Mouse (Mus musculus) kidney, adult 9 months (tissue): Measurements from ENCODE around the gene Cables2.
A peak's percentile ranks its signal among the peaks of the same experiment; 100 is the strongest.
"Not testable (repeated sequence)": the region's sequence is repeated elsewhere in the genome, so short reads cannot be mapped to it uniquely, and the experiment has no call there.

Experiments used
- DNase-seq: peaks from one replicate; pipeline ENCODE4 v3.0.0; 2022

Cables2 gene

DNA sequence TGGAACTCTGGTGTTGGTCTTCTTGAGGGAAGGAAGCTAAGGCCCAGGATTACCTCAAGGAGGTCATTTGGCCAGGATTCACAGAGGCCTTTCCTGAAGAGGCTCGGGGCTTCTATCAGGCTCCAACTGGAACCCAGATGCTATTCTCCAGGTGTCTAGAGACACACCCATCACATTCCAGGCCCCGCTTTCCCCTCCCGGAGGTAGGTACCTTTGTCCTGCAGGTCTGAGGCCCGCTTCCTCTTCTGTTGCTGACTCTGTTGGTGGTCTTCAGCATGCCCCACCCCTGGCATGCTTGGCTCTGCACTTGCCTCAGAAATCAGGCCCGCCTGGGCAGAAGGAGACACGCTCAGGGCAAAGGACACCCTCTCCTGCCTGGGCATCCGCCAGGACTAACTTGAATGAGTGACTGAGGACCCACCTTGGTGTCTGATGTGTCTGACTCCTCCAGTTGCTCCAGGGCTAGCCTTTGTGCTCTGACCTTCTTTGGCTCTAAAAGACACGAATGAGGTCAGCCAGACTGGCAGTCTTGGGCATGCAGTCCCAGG is 4.6 kb upstream of the Cables2 start:
- DNase-seq, result no peak

DNA sequence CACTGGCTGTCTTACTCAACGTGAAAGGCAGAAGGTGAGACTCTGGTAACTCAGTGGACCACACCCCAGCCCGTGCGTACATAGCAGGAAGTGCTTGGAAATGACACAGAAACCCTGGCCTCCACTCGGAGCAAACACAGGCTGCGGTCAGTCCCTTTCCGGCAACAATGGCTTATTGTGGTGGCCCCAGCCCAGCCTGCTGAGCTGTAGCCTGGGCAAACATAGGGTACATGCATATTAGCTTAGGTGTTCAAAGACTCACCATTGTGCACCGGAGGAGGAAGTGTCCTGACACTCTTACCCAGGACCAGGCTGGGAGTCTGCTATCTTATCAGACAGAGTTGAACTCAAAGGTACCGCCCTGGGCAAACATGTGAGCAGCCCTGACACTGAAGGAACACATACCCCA is 3.6 kb upstream of the Cables2 start:
- no peak for DNase-seq

DNA sequence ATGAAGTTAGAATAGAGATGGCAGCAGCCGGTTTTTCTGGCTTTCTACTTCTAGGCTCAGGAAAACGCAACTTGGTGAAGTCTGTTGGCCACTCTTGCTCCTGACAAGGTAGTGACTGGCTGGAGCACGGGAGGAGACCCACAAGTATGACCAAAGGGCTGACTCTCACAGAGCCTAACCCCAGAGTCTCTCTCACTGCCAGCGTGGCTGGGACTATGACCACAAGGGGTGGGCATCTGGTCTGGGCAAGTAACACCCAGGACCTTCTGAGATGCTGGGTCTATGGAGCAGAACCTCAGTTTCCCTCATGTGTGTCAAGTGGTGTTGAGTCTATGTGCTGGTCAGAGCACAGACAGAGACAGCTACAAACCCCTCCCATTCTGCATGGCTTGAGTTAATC is 3.1 kb upstream of the Cables2 start:
- DNase-seq, result no peak

DNA sequence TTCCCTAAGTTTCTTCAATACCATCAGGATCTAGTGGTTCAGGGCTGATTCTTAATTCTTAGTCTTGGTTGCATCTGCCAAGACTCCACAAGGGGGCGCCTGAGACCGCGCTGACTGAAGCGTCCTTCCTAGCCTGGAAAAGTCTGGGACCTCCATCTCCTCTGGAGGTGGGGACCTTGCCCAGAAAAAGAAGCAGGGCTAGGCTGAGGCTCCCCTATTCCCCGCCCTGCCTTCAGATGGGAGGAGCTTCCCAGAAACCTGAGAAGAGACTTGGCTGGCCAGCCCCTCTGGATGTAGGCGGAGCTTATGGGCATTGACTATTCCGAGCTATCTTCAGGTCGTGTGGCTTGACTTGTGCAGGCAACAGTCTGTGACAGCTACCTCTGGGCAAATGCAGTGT is 2.5 kb upstream of the Cables2 start:
- DNase-seq, result peak; percentile 85

DNA sequence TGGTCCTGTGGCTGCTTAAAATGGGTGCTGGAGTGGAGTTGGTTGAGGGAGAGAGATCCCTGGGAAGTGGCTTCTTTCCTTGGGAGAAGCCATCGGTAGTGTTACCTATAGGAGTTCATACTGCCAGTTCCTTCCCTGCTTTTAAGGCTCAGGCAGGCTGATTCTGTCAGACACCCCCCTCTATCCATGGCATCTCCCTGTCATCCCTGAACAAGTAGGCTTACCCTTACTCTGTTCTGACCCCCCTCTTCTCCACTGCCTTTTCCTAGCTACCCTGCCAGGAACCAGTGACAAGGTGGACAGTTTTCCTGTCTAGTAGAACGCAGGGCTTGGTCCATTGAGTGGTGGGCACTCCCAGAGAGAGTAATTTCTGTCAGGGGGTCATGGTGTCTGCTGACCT is 1.2 kb upstream of the Cables2 start:
- no peak for DNase-seq

DNA sequence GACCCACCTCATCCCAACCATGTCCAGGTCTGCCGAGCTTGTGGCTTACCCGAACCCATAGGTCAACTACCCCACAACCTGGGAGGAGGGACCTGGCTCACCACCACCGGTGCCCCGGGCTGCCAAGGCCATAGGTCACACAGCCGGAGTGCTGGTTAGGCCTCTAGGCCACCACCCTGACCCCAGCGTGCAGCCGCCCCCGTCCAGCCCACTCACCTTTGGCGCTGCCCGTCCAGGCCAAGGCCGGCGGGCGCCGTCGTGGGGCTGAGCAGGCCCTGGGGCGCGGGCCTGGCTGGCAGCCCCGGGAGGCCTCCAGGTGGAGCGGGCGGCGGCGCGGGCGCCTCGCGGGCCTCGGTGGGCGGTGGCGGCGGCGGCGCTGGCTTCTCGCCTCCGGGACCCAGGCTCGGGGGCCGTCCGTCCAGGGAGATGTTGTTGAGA is 393 bp downstream of the Cables2 start:
- DNase-seq, result peak; percentile 67

DNA sequence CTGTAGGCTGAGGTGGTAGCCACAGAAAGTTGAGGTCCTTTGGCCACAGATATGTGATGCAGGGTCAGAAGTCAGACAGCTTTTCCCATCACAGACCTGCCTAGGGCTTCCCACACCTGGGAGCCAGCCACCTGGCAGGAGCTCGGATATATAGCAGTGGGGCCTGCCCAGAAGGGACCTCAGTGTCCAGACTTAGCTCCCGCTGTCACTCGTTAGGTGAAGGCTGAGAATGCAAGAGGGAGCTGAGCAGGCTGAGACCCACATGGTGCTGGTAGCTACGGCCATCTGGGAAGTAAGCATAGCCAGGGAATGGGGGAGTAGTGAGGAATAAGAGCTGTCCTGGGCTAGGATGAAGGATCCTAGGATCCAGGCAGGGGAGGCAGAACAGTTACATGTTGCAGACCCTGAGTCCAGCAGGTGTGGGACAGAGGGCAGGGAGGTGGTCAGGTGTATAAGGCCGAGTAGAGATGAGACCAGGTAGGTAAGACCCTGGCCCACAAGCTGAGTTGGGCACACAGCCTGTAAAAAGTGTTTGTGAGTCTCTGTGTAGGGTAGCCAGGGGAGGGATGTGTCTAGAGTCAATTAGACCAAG is 1.4 kb downstream of the Cables2 start:
- no peak for DNase-seq

DNA sequence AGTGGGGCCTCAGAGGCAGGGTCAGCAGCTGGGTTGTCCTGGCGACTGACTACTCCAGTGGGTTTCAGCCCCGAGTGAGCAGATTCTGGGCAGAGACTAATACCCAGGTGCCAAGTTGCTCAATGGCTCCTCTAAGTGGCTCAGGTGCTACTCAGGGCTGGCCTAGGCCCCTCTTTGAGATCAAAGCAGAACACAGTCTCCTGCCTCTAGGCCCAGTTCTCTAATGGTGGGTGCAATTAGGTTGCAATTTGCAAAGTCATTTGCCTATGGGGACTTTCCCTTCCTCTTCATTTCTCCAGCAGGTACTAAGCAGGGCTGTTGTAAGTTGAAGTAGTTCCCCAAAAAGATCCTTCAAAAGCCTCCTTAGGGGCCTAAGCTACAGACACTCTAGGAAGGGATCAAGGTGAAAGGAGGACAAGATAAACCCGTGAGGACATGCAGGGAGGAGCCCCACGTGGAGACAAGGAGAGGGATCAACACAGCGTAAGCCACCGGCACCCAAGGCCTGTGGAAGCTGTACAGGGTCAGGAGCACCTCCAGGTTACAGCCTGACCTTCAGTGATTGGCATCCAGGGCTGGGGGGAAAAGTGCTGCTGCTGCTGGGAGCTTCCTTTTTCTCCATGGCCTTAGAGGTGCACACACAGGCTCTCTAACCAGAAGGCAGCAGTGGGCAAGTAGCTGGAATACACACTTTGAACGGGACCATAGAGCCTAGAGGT is 2.6 kb downstream of the Cables2 start:
- DNase-seq, result no peak

DNA sequence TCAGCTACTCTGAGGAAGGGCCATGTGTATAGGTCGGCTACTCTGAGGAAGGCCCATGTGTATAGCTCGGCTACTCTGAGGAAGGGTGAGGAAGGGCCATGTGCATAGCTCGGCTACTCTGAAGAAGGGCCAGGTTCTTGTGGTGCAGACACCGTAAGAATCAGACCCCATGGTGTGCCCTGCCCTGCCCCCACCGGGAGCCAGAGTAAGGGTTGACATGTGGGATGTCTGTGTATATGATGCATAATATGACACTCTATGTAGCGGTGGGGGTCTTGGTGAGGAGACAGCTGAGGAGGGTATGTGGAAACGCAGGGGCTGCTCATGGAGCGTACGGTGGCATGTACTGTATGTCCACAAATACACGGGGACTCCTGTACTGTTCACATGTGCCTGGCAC is 4.0 kb downstream of the Cables2 start:
- no peak for DNase-seq

DNA sequence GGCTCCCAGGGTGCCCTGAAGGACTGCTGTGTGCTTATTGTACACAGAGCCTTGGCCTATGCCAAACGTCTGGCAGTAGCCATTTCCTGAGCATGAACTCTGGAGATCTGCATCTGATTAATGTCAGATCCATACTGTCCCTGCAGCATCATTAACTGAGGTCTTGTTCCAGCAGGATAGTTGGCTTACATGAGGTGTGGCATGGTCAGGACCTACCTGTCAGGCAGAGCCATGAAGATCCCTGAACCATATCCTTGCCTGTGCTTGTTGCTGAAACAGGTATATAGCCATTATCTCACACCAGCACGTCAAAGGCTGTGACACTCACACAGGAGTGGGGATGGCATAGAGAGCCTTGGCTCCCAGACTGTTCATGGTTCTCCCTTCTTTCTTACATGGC is 5.3 kb downstream of the Cables2 start:
- no peak for DNase-seq

DNA sequence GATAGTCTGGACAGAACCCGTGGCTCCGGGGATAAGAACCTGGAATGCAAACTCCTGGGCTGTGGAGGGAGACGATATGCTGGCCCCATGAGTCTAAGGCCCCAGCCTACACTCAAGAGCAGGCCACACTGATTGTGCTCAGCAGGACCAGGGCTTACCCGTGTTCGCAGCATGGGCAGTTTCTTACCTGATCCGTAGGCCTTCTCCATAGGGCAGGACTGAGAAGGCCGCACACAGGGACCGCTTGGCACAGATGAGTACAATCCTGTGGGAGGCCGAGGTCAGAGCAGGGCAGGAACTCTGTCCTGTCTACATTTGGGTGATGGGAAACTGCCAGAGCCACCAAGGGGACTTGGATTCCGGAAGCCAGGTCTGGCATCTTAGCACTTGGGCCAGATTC is 10.4 kb downstream of the Cables2 start:
- DNase-seq, result no peak

DNA sequence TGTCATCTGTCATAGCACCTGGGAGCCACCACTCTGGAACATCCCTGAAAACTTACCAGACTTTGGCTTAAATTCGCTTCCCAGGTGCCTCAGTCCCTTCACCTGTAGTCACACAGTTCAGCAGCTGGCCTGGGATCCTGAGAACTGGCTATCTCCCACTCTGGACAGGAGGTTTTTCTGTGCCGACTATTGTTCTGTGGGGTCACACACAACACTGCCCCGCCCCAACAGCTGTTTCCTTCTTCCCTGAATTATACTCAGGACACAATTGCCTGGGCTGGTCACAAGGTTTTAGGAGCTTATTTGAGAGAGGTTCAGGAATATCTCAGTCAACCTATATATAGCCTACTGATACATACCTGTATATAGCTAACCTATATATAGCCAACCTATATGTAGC is 10.9 kb downstream of the Cables2 start:
- peak; percentile 56 for DNase-seq

DNA sequence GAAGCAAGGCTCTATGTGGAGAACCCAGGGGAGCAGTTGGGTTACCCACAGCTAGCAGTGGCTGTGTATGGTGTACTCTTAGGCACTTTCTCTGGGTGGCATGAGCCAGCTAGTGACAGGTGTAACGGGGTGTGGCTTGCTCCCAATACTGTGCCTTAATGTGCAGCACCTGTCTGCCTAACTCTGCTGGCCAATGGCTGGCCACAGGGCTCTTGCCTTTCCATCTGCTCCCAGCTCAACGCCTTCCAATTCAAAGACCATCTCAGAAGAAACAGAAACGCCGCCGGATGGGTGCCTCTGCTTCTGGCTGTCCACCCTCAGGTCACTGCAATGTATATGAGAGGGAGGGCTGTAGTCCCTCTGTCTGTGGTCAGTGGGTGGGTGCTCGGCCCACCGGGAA is 11.4 kb downstream of the Cables2 start:
- no peak for DNase-seq

DNA sequence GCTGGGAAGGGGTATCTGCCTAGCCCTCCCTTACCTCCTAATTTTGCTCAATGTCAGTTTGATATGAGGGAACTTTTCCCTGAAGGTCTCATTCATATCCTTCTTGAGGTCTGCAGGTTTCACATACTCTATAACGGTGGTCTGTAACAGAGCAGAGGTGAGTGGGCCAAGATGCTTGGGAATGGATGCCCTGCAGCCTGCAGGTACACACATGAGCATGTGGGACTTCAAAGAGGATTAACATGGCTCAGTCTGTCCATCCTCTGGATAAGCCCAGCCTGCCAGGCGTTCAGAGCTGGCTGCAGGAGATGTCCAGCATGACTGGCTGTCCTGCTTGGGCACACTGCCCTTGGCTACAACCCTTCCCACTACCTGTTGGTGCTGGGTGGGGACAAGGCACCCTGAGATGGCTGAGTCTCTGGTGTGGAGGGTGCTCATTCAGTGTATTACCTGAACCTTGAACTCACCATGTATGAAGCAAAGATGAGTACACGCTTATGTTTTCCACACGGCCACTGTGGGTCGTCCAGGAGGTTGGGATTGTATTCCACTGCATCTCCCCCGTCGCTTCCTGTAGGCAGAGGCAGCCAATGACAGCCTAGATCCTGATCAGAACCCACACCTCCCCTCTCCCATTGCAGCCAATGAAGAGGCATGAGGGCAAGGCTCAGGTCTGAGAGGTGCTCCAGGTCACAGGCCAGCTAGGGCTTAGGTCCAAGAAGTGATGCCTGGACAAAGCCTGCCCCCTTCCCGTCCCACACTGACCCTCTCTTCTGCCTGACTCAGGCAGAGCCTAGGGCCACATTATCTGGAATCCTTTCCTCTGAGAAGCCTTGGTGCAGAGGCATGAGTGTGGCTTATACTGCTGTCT is 12.5 kb downstream of the Cables2 start:
- no peak for DNase-seq

DNA sequence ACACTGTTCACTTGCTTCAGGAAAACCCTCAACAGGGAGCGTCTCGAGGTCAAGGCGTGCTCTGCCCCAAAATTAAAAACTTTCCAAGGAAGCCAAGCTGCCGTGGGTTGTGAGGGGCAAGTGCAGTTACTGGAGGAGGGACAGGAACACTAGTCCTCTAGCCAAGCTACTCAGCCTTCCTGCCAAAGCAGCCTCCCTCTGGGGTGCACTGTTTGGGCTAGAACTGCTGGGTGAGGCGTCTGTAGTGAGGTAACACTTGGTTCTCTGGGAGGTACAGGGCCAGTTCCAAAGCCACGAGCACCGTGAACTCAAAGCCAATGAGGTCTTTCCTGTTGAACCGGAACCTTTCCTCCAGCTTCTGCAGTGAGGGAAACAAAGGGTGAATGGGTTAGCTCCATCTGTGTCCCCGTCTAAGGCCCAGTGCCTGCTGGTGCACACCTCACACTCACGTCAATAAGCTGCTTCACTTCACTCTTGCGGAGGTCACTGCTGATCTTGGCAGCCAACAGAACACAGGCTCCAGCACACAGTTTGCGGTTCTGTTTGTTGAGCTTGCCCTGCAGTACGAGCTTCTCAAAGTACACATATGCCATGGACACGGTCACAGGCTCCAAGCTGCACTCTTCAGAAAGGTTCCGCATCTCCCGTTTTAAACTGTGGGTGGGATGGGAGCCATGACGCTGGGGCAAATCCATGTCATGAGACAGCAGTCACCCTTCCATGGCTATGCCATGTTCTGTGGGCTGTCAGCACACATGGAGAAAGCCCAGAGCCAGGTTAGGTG is 13.3 kb downstream of the Cables2 start:
- not testable (repeated sequence) for DNase-seq

DNA sequence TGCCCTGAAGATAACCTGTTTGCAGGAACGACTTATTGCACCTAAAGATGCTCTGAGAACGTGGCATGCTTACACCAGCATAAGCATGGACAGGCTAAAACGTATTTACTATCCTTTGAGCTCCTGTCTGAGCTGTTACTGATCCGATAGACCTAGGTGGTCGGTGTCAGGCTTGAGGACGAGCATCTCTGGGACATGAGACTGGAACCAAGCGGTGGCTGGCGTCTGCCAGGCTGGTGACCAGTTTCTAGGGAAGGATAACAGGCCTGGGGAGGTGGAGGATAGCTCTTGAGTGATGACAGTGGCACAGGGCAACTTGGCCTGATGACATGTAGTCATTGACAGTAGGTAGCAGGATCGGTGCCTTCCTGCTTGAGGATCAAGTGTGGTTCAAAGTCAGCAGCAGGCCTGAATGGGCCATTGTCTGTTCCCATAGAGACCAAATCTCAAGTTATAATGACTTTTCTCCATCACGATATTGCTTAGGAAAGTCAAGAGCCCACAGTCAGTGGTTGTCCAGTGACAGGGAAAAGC is 14.3 kb downstream of the Cables2 start:
- DNase-seq, result not testable (repeated sequence)

DNA sequence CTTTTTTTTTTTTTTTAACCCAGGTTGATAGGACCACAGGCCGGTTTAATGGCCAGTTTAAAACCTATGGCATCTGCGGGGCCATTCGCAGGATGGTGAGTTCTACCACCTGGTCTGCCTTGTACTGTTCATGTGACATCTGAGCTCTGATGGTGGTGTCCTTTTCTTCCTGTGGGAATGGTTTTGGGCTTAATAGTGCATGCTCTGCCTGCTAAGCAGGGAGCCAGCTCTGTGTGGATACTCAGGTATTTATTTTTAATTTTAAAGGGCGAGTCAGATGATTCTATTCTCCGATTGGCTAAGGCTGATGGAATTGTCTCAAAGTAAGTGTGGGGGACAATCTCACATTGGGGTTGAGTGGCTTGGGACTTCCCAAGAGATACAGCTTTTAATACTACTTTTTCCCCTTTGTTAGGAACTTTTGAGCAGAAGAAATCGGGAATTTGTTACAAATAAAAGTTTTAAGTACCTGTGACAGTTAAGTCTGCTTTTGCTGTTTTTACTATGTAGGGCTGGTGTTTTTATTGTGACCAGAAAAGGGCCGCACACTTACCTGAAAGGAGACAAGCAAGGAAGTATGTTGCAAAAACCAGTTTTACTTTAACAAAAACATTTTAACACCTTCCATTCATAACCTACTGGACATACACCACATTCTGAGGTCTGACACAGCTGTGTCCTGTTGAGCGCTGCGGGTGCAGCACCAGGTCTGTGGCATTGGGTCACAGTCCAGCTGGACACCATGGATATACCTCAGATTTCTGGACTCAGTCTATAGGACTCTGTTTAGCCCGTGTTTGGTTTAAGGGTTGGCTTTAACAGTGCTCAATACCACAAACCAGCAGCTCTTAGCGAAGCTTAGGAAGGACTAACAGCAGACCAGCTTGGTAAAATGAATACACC is 15.1 kb downstream of the Cables2 start:
- DNase-seq, result no peak

DNA sequence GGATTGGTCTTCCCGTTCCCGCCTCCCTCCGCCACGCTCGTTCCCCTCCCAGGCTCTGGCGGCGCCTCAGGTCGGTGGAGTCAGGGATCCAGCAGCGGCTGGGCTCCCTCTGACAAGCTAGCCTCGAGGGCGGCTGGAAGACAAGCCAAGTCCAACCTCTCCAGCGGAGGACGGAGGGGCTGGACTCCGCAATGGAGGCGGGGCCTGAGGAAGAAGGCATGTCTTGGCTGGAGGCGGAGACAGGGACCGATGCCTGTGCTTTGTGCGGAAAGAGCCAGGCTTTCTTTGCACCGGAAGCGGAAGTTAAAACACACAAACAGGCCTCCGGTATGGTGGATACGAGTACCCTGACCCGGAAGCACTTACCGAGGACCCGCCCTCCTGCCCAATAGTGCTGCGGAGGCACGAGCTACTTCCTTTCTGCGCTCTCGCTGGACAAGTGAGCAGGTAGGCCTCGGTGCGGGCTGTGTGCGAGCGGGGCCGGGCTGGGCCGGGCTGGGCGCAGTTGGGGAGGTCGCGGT is 16.2 kb downstream of the Cables2 start, which contains the start of gene Rps21:
Rps21 (plus strand) TSS at position 377 of the 521 bp plus-strand sequence.
- peak; percentile 99 for DNase-seq

DNA sequence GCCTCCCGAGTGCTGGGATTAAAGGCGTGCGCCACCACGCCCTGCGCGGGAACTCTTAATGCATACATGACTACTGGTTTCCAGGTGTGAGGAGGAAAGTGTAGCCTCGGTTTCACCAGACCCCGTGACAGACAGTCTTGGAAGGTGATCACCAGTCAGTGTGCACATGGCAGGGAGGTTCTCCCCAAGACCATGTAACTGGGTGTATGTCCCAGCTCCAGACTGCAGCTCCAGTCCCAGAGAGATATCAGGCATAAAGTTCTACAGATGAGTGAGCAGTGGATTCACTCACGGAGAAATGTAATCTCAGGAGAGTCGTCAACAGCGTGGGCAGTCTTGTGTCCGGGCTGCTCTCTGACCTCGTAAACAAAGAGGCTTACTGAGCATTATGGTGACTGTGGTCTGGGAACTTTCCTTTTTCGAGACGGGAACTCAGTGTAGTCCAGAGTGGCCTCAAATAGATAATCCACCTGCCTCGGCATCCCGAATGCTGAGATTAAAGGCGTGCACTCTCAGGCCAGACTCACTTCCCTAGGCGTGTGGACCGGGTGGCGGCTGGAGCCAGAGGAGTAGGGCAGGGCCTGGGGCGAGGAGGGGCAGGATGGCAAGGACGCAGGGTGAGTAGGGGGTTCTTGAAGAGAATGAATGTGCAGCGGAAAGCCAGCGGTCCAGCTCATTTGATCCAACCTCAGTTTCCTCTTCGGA is 16.8 kb downstream of the Cables2 start:
- DNase-seq, result peak; percentile 54

DNA sequence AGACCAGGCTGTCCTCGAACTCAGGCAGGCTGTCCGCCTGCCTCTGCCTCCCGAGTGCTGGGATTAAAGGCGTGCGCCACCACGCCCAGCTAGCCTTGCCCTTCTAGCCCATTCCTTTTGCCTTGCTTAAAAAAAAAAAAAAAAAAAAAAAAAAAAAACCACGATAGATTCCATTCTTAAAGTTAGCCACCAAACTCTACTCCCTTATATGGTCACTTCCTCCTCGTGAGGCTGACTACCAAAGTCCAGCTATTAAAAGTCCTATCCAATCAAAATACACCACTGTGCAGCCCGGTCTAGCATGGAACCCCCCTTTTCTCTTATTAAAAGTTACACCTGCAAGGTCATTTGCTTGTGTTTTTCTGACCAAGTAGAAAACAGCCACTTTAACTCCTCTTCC is 17.6 kb downstream of the Cables2 start:
- DNase-seq, result peak; percentile 78
